Mouse (Mus musculus): ENCODE results near the gene Utrn.

DNA sequence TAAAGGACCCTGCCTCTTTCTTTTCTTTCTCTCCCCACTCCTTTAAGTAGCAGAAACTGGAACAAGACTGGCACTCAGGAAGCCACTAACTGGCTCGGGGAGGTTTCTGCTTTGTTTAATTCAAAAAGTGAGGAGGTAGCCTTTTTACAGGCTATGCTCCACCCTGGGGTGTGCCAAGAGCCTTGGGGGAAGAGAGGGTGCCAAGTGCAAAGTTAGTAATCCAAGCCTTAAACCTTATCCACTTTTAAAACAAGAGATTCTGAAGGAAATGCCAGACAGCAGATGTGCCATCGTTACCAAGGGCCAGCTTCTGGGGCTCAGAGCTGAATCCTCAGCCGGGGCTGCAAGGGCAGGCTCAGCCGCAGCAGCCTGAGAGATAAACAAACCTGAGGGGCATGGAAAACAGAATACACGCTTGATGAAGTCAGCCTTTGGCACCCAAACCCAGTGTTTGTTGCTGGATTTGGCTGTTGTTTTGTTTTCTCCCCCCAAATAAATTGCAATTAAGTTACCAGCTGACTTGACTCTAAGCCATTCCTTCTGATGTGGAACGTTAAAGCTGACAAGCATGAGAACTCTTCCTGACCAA, 322.0 kb downstream of the Utrn start:
- TF ChIP-seq CTCF (IDR thresholded peaks at IDR 0.05; ENCODE audit: extremely low read depth, insufficient read depth, insufficient read length, insufficient replicate concordance) (no peak), POLR2A (IDR thresholded peaks at IDR 0.05; ENCODE audit: low read depth, low read length) (no peak)

Measured in spleen, adult 2 months (tissue).